Mouse (Mus musculus) megakaryocyte, embryonic 14.5 days (primary cell): ENCODE data around the gene Glul.

Experiments
- FLI1 ChIP-seq: IDR thresholded peaks from 2 replicates; pipeline ENCODE4 v1.6.1; 2012; ENCODE audit warnings: low read length, inconsistent platforms, mixed read lengths
- GATA1 ChIP-seq: IDR thresholded peaks from 3 replicates; pipeline ENCODE4 v1.6.1; 2012; ENCODE audit warnings: mixed read lengths, low read length, inconsistent platforms, borderline replicate concordance

DNA sequence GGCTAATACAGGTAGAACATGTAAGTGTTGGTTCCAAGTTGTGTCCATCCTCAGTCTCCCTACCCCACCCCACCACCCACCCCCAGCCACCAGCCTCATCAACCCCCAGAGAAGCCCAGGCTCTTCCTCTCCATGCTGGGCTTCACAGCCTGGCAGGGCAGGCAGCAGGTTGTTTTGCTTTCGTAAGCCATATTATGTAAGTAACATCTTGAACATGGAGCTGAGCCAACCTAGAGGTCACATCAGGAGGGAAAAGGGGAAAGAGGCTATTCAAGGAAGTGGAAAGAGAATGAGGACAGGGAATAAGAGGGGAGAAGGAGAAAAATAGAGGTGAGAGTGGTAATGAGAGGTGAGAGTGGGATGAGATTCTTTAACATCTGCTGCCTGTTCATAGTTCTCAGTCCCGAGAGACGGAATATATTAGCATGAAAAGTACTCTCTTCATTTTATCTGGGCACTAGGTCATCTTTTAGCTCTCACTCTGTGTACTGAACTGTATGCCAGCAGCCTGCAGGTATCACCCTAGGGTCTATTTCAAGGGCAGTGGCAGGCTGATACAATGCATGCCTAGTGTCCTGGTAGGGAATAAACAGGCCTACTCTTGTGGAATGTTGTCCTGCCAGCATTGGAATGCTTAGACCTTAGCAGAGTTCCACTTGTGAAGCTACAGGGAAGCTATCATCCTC lies 18.9 kb downstream of the Glul start:
- TF ChIP-seq GATA1: no peak
- TF ChIP-seq FLI1: no peak
